Mouse (Mus musculus) thymus, adult 2 months (tissue): ENCODE results near the gene Zmiz1.

Experiments
- CTCF ChIP-seq: fragments of 200-500 bp; IDR thresholded peaks from 2 replicates; pipeline ENCODE4 v1.5.1; 2012; ENCODE audit warnings: mild to moderate bottlenecking, control low read depth, low read length, moderate library complexity, borderline replicate concordance; ENCODE audit not compliant: control insufficient read depth, poor library complexity, insufficient read depth; ENCODE audit errors: extremely low read depth
- POLR2A ChIP-seq: fragments of 200-500 bp; IDR thresholded peaks from 2 replicates; pipeline ENCODE4 v1.6.1; 2012; ENCODE audit warnings: mild to moderate bottlenecking, low read length, control low read depth, moderate library complexity; ENCODE audit not compliant: control insufficient read depth, poor library complexity, insufficient read depth; ENCODE audit errors: extremely low read depth

GRCm38 (mm10) chr14:25521500-25521899 is 62.5 kb downstream of the Zmiz1 start:
- TF ChIP-seq CTCF, result no peak
- no peak for TF ChIP-seq POLR2A
